Mouse (Mus musculus): ENCODE data around the gene Ndufc1. TPM values are rescaled to one million over a fixed set of nuclear protein-coding genes. Genes with fewer than 3 reads are reported as not detected.
"Not testable (repeated sequence)": the region's sequence is repeated elsewhere in the genome, so short reads cannot be mapped to it uniquely, and the experiment has no call there.

The Ndufc1 gene
- total RNA-seq, 4 experiments from 2014 or later: 257 to 292 (median 267) TPM

DNA sequence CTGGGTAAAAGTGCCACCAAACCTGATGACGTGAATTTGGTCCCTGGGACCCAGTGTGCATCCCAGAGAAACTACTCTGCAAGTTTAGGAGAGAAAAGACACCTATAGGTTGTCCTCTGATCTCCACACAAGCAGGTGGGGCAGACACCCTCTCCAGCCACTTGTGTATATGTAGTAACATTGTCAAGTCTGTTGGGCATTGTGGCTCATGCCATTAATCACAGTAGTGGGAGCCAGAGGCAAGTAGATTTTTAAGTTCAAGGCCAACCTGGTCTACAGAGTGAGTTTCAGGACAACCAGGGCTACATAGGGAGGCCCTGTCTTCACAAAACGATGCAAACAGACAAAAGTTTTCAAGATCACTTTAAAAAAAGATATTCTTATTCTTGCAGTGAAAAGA lies 37.0 kb downstream of the Ndufc1 start:
- DNase-seq (ENCODE audit: low spot score in 2 of 2): no peak

DNA sequence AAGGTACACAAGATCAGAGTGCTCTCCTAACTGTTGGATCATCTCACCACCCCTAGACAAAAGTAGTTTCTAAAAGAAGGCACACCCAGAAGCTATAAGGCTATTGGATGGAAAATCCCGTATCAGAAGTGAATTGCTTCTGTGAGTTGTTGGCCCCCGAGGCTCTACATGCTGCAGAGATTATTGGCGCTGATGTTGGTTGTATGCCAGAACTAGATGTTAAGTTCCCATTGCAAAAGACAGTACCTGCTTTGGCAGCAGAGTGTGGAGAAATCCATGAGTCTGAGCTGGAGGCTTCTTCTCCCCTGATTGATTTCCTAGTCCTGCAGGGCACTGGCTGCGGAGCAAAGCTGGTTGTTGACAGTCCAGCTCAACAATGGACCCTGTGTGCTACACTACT lies 40.8 kb downstream of the Ndufc1 start:
- no peak for DNase-seq (ENCODE audit: low spot score in 2 of 2)

DNA sequence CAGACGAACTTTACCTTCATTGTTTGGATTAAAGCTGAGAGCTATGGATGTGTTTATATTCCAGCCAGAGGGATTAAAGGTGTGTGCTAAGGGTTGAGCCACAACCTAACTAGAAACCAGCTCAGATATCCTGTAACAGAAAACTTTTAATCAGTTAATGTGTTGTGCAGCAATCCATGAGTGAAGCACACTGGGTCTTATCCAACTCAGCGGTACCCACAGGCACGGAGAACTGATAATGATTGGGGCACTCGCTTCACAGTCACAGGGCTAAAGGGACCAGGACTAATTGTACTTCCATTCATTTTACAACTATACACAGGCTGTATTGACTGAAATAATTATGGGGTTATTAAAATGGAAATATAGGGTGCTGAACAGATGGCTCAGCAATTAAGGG lies 41.9 kb downstream of the Ndufc1 start:
- no peak for DNase-seq (ENCODE audit: low spot score in 2 of 2)

DNA sequence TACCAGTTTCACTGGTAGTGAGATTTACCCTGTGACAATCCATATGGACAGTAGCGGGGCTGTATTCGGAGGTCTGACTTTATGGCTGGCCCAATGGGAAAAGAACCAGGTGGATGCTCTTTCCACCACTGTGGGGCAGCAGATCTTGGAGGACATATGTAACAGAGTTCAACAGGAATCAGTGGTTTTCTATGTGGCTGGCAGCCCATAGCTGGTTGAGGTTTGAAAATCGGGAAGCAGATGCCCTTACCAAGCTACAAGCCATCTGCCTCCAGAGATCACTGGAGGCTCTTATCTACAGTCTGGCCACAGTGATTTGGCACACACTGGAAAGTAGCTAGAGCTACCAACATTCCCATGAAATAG lies 43.3 kb downstream of the Ndufc1 start:
- no peak for DNase-seq (ENCODE audit: low spot score in 2 of 2)

DNA sequence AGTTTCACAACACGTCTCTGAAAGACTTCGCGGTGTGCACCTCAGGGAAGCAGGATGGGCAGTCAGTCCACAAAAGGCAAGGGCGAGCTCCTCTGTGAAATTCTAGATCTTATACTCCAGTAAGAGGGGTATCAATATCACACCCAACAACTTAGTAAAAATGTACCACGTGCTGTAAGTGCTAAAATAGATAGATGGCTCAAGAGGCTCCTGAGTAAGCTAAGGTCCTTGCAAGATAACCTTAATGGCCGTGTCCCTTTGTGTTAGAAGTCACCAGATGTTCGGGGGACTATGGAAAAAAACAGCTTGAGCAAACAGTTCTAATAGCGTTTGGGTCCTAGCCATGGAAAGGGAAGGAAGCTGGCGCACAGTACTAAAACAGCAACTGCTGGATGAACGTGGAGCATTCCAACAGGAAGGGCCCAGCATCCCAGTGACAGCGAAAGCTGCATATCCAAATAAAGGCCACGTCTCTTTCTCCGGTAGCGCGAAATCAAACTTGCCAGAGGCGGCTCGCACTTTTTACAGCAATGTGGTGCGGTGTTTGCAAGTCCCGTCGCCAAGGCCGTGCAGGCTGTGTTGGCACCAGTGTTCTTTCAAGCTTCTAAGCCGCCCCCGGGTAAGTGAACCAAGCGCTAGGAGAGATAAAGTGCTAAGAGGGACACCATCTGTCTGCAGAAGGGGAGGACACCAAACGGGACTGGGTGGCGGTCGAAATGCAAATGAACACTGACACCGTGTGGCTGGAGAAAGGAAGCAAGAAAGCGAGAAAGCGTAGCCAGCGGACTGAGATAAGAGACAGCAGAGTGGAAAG lies 43.9 kb downstream of the Ndufc1 start:
- peak; percentile 85 for DNase-seq (ENCODE audit: low spot score in 2 of 2)

DNA sequence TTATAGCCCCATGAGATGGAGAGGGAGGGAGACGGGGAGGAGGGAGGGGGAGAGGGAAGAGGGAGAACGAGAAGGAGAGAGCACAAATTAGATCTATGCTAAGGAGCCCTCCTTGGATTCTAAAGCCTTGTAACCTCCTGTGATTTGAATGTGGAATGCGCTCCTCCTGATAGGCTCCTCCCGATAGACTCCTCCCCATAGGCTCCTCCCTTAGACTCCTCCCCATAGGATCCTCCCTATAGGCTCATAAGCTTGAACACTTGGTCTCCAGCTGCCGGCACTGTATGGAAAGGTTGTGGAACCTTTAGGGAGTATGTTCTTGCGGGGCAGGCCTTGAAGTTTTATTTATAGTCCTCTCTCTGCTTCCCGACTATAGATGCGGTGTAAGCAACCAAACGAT lies 47.7 kb downstream of the Ndufc1 start:
- no peak for DNase-seq (ENCODE audit: low spot score in 2 of 2)

DNA sequence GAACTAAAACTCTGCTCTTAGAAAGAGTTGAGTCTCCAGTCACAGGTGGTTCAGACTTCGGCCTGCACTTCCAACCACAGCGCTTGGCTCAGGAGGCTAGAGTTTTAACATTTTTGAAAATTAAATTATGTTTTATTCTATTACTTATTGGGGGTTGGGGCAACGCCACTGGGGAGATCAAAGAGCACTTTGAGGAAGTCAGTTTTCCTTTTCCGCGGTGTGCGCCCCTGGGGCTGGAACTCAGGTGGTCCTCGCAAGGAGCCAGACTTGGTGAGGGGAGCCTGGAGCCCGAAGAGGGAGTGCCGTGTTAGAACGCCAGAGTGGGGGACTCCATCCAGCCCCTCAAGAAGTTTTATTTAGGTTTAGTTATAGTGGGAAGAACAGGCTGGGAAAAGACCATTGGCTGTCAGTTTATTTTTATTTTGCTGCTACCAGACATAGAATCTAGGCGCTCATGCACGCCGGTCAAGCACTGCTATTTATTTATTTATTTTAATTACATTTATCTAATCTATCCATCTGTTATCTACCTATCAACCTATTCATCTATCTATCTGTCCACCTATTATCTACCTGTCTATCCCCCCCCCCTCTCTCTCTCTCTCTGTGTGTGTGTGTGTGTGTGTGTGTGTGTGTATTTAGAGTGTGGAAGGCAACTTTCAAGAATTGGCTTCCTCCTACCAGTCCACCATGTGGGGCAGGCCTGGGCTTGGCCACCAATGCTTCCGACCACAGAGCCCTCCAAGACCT lies 49.1 kb downstream of the Ndufc1 start:
- no peak for DNase-seq (ENCODE audit: low spot score in 2 of 2)

DNA sequence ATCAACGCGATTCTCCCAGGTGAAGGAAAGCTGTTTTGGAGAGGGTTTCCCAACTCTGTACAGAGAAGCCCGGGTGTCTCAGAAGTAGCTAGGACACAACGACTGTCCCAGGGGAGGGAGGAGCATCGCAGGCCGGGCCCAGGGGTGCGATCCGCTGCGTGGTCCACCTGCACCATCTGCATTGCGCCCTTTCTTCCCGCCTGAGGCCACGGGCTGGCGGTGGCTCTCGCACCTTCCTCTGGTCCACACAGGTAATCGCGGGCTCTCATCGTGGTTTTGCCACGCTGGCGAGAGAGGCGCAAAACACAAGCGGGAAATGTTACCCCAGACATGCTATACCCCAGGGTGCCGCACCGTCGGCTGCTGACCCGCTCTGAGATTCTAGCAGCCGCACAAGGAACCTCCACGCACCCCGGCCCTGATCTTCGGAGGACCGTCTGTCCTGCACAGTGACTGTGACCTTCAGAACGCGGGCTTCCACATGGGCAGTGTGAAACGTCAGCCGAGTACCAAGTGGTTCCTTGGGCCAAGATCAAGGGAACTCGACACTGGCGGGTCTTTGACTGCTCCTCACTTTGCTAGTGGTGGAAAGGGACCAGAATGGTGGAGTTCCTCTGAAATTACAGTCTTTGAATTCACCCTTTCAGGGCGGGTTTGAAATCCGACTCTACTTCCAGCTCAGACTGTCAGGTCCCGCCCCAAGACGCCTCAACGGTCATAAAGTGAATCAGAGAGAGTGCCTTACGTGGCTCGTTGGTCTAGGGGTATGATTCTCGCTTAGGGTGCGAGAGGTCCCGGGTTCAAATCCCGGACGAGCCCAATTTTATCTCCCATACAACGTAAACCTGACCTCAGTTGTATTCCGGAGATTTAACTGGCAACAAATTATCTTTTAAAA lies 49.9 kb downstream of the Ndufc1 start:
- peak in 1 of 2 experiments; percentile 60 for DNase-seq (ENCODE audit: low spot score in 2 of 2)

- peak; percentile 54 to 74 for DNase-seq (ENCODE audit: low spot score in 2 of 2)
These were observed 50.6 kb downstream of the Ndufc1 start for GRCm38 (mm10) chr3:51358181-51358580.

DNA sequence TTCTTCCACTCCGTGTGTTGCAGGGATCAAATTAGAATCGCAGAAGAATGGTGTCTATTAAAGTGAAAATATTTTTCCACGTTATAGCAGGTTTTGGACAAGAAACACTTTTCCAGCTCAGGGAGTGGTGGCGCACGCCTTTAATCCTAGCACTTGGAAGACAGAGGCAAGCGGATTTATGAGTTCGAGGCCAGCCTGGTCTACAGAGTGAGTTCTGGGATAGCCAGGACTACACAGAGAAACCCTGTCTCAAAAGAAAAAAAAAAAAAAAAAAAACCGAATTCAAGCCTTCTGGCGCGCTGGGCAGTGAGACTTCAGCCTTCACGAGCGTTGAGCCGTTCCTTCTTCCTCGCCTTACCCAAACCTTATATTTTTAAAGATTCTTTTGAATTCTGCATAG lies 51.2 kb downstream of the Ndufc1 start:
- no peak for DNase-seq (ENCODE audit: low spot score in 2 of 2)

DNA sequence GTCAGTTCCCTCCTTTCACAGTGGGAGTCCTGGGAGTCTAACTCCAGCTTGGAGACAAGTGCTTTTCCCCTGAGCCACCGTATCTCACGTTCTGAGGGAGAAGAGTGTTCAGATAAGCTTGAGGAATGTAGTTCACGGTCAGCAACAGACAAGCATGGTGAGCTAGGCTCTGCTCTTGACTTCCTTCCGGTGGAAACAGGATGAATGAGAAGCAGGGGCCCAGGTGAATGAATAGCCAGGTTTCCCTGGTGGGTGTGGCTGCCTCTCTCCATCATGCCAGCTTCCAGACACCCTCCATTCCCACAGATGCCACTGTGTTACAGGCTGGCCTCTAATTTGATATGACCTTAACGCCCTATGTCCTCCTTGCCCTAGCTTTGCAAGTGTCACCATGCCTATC lies 51.7 kb downstream of the Ndufc1 start:
- DNase-seq (ENCODE audit: low spot score in 2 of 2): no peak

GRCm38 (mm10) chr3:51354956-51355355 lies 53.8 kb downstream of the Ndufc1 start:
- not testable (repeated sequence) for DNase-seq (ENCODE audit: low spot score in 2 of 2)

Other genes with a start within 250 kb of the Ndufc1 start
- gene Noct, start 184.5 kb downstream of the Ndufc1 start, total RNA-seq (2022): 10 to 100 TPM; 51.9 to 55.4 (median 52.9) TPM
- 10 to 100 TPM; 57.6 to 62.4 (median 60.1) TPM for gene Elf2, start 68.3 kb downstream of the Ndufc1 start, total RNA-seq (2022)
- under 1 TPM in 3 of 4 experiments, not detected in 1; 0.27 to 0.72 (median 0.55) TPM for gene Mgarp, start 12.2 kb downstream of the Ndufc1 start, total RNA-seq (2022)
- 10 to 100 TPM; 42.6 to 61.4 (median 53.8) TPM for gene Naa15, start 6.2 kb upstream of the Ndufc1 start, total RNA-seq (2022)
- gene Rab33b, start 74.9 kb upstream of the Ndufc1 start, total RNA-seq (2022): 10 to 100 TPM; 24.5 to 29.2 (median 25.0) TPM
- gene Setd7, start 151.9 kb upstream of the Ndufc1 start, total RNA-seq (2022): 100 to 1,000 TPM; 108 to 152 (median 132) TPM

Measured in layer of hippocampus, adult 8-10 months (tissue).